28 mouse cellular contexts compared by ENCODE assay signal in the genomic region with DNA sequence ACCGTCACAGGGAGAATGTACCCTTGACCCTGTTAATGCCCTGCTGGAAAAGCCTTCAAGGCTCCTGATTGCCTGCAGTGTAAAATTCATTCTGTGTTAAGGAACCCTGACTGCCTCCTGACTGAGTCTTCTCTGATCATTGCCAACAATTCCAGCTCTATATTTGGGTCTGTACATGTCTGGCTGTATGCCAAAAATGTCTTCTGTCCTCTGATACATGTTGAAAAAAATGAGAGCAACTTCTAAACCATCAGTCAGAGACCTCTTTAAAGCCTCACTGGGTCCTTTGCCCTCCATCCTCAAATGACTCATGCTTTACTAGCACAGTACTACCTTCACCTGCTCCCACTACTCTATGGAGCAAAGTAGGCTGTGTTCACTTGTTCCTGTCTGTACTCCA.
A peak's percentile ranks its signal among the peaks of the same experiment; 100 is the strongest.
DNase-seq lines count a peak whose midpoint lies in the region; ATAC-seq and TF ChIP-seq lines count a peak whose summit lies in the region.
"Had no signal": no experiment of that assay in that cellular context is flagged by ENCODE, and none has a peak within 500 bp of the region (broad histone marks: within the 10 kb centered on the region; RNA-seq: fewer than 3 reads in every experiment).

No protein-coding gene starts in this region.

- no peak overlapping the region for H3K4me3 ChIP-seq in forebrain, embryonic 14.5 days (ENCODE audit: low read depth, low read length)
- H3K4me3 ChIP-seq in forebrain, embryonic 13.5 days = no peak overlapping the region
- H3K4me3 ChIP-seq in heart, postnatal 0 days (ENCODE audit: low read depth, low read length) = no peak overlapping the region
- H3K4me3 ChIP-seq in midbrain, embryonic 14.5 days (replicated peaks; ENCODE audit: low read depth, low read length) = no peak overlapping the region
- no peak overlapping the region for H3K4me3 ChIP-seq in midbrain, embryonic 13.5 days (replicated peaks)
- H3K4me3 ChIP-seq: embryonic facial prominence, embryonic 12.5 days; layer of hippocampus, adult 2 months; midbrain, embryonic 12.5 days; myocyte; neural tube, embryonic 13.5 days had no signal

- no peaks in the 10 kb centered on the region for H3K9me3 ChIP-seq in forebrain, embryonic 14.5 days (replicated peaks; ENCODE audit: control insufficient read depth, low read length)
- no peaks in the 10 kb centered on the region for H3K9me3 ChIP-seq in forebrain, embryonic 13.5 days (replicated peaks)
- no peaks in the 10 kb centered on the region for H3K9me3 ChIP-seq in heart, postnatal 0 days (replicated peaks; ENCODE audit: control insufficient read depth, low read length)
- H3K9me3 ChIP-seq in midbrain, embryonic 14.5 days (ENCODE audit: control insufficient read depth, low read length) = no peaks in the 10 kb centered on the region
- H3K9me3 ChIP-seq in midbrain, embryonic 13.5 days = no peaks in the 10 kb centered on the region
- H3K9me3 ChIP-seq: embryonic facial prominence, embryonic 12.5 days; midbrain, embryonic 12.5 days; neural tube, embryonic 13.5 days had no signal

- peak; percentile 18 for DNase-seq in forebrain, embryonic 14.5 days (ENCODE audit: low spot score)
- DNase-seq in heart, postnatal 0 days (ENCODE audit: low spot score) = peak; percentile 55
- no peak for DNase-seq in heart, postnatal 4 days
- peak; percentile 25 for DNase-seq in midbrain, embryonic 14.5 days
- peak; percentile 29 for DNase-seq in brain, embryonic 14.5 days (ENCODE audit: low read depth)
- no peak for DNase-seq in left cerebral cortex, adult 8-10 months (ENCODE audit: low spot score in 2 of 2)
- DNase-seq: cerebellum, adult 9-11 months; embryo, embryonic 11 days; gastrocnemius, postnatal 10 days; kidney, adult 18-20 months; left cerebral cortex, postnatal 4 days; liver; lung, adult 2 months; lung, postnatal 14 days; right cerebral cortex, postnatal 4 days; thymus, adult 18-20 months; thymus, postnatal 25 days had no signal

- TF ChIP-seq CTCF in heart, postnatal 0 days (IDR thresholded peaks at IDR 0.05; ENCODE audit: low read depth) = no peak
- no peak for TF ChIP-seq CTCF in brain, embryonic 14.5 days (IDR thresholded peaks at IDR 0.05; ENCODE audit: borderline replicate concordance, extremely low read depth, insufficient read depth, insufficient read length)

- no peak overlapping the region for H3K4me2 ChIP-seq in forebrain, embryonic 14.5 days (ENCODE audit: low read length)
- H3K4me2 ChIP-seq in forebrain, embryonic 13.5 days = no peak overlapping the region
- no peak overlapping the region for H3K4me2 ChIP-seq in heart, postnatal 0 days (ENCODE audit: low read depth, low read length)
- no peak overlapping the region for H3K4me2 ChIP-seq in midbrain, embryonic 14.5 days (ENCODE audit: low read length)
- H3K4me2 ChIP-seq in midbrain, embryonic 13.5 days (replicated peaks) = no peak overlapping the region
- H3K4me2 ChIP-seq: embryonic facial prominence, embryonic 12.5 days; hindbrain, embryonic 14.5 days; midbrain, embryonic 12.5 days; neural tube, embryonic 13.5 days had no signal

- H3K27me3 ChIP-seq in forebrain, embryonic 14.5 days (replicated peaks; ENCODE audit: control insufficient read depth, insufficient read depth, low read length) = no peaks in the 10 kb centered on the region
- H3K27me3 ChIP-seq in forebrain, embryonic 13.5 days = no peaks in the 10 kb centered on the region
- H3K27me3 ChIP-seq in heart, postnatal 0 days (ENCODE audit: control insufficient read depth, insufficient read depth, low read length) = no peaks in the 10 kb centered on the region
- H3K27me3 ChIP-seq in midbrain, embryonic 14.5 days (ENCODE audit: control insufficient read depth, insufficient read depth, low read length) = no peaks in the 10 kb centered on the region
- no peaks in the 10 kb centered on the region for H3K27me3 ChIP-seq in midbrain, embryonic 13.5 days
- H3K27me3 ChIP-seq: embryonic facial prominence, embryonic 12.5 days; midbrain, embryonic 12.5 days; neural tube, embryonic 13.5 days had no signal

- no peak for TF ChIP-seq EP300 in heart, postnatal 0 days (IDR thresholded peaks at IDR 0.05; ENCODE audit: low read depth)

- no peak for TF ChIP-seq POLR2A in brain, embryonic 14.5 days (IDR thresholded peaks at IDR 0.05; ENCODE audit: borderline replicate concordance, extremely low read depth, insufficient read depth, insufficient read length, poor library complexity, severe bottlenecking)

- ATAC-seq in forebrain, embryonic 14.5 days = no peak
- ATAC-seq in forebrain, embryonic 13.5 days = no peak
- ATAC-seq in heart, postnatal 0 days (ENCODE audit: insufficient read depth, low read depth) = peak; percentile 44; the same call in 1 of the 2 replicates
- no peak for ATAC-seq in midbrain, embryonic 14.5 days (ENCODE audit: low FRiP score, low TSS enrichment)
- ATAC-seq in midbrain, embryonic 13.5 days = no peak
- ATAC-seq: forebrain, embryonic 16.5 days had no signal

- H3K4me1 ChIP-seq in forebrain, embryonic 14.5 days (ENCODE audit: control insufficient read depth, insufficient read depth, low read length) = no peaks in the 10 kb centered on the region
- no peaks in the 10 kb centered on the region for H3K4me1 ChIP-seq in forebrain, embryonic 13.5 days
- no peaks in the 10 kb centered on the region for H3K4me1 ChIP-seq in heart, postnatal 0 days (ENCODE audit: control insufficient read depth, insufficient read depth)
- no peaks in the 10 kb centered on the region for H3K4me1 ChIP-seq in midbrain, embryonic 14.5 days (ENCODE audit: control insufficient read depth, insufficient read depth, low read length)
- H3K4me1 ChIP-seq in midbrain, embryonic 13.5 days (replicated peaks) = no peaks in the 10 kb centered on the region
- H3K4me1 ChIP-seq: embryonic facial prominence, embryonic 12.5 days; midbrain, embryonic 12.5 days; neural tube, embryonic 13.5 days had no signal

- H3K9ac ChIP-seq in forebrain, embryonic 14.5 days (ENCODE audit: low read length) = no peak overlapping the region
- H3K9ac ChIP-seq in forebrain, embryonic 13.5 days = no peak overlapping the region
- H3K9ac ChIP-seq in heart, postnatal 0 days (replicated peaks; ENCODE audit: low read depth, low read length) = no peak overlapping the region
- H3K9ac ChIP-seq in midbrain, embryonic 14.5 days (replicated peaks; ENCODE audit: low read length) = no peak overlapping the region
- H3K9ac ChIP-seq in midbrain, embryonic 13.5 days (replicated peaks) = no peak overlapping the region
- H3K9ac ChIP-seq: embryonic facial prominence, embryonic 12.5 days; hindbrain, embryonic 14.5 days; liver, embryonic 14.5 days; midbrain, embryonic 12.5 days; neural tube, embryonic 13.5 days had no signal

- H3K36me3 ChIP-seq in forebrain, embryonic 14.5 days (ENCODE audit: control insufficient read depth, insufficient read depth, low read length) = no peaks in the 10 kb centered on the region
- H3K36me3 ChIP-seq in forebrain, embryonic 13.5 days (ENCODE audit: poor library complexity, severe bottlenecking) = no peaks in the 10 kb centered on the region
- H3K36me3 ChIP-seq in heart, postnatal 0 days (replicated peaks; ENCODE audit: control insufficient read depth, insufficient read depth, low read length) = no peaks in the 10 kb centered on the region
- H3K36me3 ChIP-seq in midbrain, embryonic 14.5 days (ENCODE audit: control insufficient read depth, insufficient read depth, low read length) = no peaks in the 10 kb centered on the region
- H3K36me3 ChIP-seq in midbrain, embryonic 13.5 days = no peaks in the 10 kb centered on the region
- H3K36me3 ChIP-seq: embryonic facial prominence, embryonic 12.5 days; midbrain, embryonic 12.5 days; neural tube, embryonic 13.5 days had no signal

- 80% methylated on average over 1 of the region's 1 CpGs for WGBS in forebrain, embryonic 14.5 days
- 73% methylated on average over 1 of the region's 1 CpGs for WGBS in forebrain, embryonic 13.5 days
- WGBS in heart, postnatal 0 days = 41% methylated on average over 1 of the region's 1 CpGs
- 86% methylated on average over 1 of the region's 1 CpGs for WGBS in midbrain, embryonic 14.5 days
- WGBS in midbrain, embryonic 13.5 days = 74% methylated on average over 1 of the region's 1 CpGs

- no peak overlapping the region for H3K27ac ChIP-seq in forebrain, embryonic 14.5 days (ENCODE audit: low read depth, low read length)
- no peak overlapping the region for H3K27ac ChIP-seq in forebrain, embryonic 13.5 days
- H3K27ac ChIP-seq in heart, postnatal 0 days (ENCODE audit: low read depth) = no peak overlapping the region
- no peak overlapping the region for H3K27ac ChIP-seq in midbrain, embryonic 14.5 days (replicated peaks; ENCODE audit: low read depth, low read length)
- no peak overlapping the region for H3K27ac ChIP-seq in midbrain, embryonic 13.5 days
- H3K27ac ChIP-seq: embryonic facial prominence, embryonic 12.5 days; hindbrain, embryonic 14.5 days; layer of hippocampus, adult 2 months; liver, embryonic 14.5 days; midbrain, embryonic 12.5 days; neural tube, embryonic 13.5 days; stomach, postnatal 0 days had no signal

Comparison
In these comparisons a context has a peak if more than half of its experiments do, and no peak if none do; other contexts are left out.
1. DNase-seq: peak in forebrain, embryonic 14.5 days (single experiment), heart, postnatal 0 days (single experiment), midbrain, embryonic 14.5 days (single experiment) and brain, embryonic 14.5 days (single experiment); none in heart, postnatal 4 days (single experiment) and left cerebral cortex, adult 8-10 months (0 of 2).